Mouse (Mus musculus) left cerebral cortex, postnatal 25 days (tissue): Measurements from ENCODE around the gene Igsf21. TPM values are rescaled to one million over a fixed set of nuclear protein-coding genes. Genes with fewer than 3 reads are reported as not detected.
A peak's percentile ranks its signal among the peaks of the same experiment; 100 is the strongest.

Experiments
- DNase-seq, 2 experiments: peaks; one replicate each; pipeline ENCODE4 v3.0.0; 2022; ENCODE audit warnings: low spot score in 2 of 2, mixed read lengths in 1 of 2
- intact Hi-C: fragments of 180-260 bp; cut with DNase I; formaldehyde crosslinking; loops from one replicate; pipeline ENCODE4 v1.15.1; 2025
- total RNA-seq, 2 experiments: library from RNA; stranded (reverse); gene quantifications; 2 replicates each; pipeline ENCODE4 v1.2.3; 2021

The Igsf21 gene
- total RNA-seq, 2 experiments from 2014 or later = 76.8 to 91.4 TPM

DNA sequence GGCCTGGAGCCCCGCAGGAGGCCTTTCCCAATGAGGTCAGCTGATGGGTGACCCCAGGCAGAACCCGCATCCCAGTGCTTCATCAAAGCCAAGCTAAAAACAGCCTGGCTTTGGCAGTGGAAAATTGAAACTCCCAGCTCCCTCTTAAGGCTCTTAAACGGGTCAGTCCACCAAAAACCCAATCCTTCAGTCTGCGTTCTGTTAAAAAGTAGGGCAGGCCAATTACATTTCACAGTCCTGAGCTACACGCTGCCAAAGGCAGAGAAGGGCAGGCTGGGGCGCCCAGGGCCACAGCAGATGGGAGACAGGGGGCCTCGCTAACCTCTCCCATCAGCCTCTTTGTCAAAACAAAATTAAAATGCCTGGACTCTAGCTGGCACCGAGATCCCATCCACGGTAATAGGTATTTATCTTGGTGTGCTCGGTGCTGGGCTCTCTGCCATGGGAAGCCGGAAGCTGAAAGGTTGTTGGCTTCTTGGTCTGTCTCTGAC is 162.0 kb downstream of the Igsf21 start:
- intact Hi-C loops = no loop called here
- peak; percentile 32 to 55 for DNase-seq

DNA sequence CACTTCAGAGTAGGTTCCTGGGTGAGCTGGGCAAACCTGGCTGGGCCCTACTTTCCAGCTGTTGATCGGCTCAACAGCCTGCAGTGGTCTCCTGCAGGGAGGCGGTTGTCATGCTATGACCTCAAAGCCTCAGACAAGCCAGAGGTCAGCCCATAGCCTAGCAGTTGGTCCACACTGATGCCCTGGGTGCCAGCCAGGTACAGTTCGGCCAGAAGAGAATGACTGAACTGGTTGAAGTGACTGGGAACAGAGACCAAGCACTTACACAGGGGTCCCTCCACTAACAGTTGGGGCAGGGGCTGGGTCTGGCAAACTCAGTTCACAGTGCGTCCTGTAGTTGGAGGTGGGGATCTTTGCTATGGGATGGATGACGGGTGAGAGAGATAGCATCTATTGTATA is 162.5 kb downstream of the Igsf21 start:
- intact Hi-C loops = no loop called here
- no peak for DNase-seq

DNA sequence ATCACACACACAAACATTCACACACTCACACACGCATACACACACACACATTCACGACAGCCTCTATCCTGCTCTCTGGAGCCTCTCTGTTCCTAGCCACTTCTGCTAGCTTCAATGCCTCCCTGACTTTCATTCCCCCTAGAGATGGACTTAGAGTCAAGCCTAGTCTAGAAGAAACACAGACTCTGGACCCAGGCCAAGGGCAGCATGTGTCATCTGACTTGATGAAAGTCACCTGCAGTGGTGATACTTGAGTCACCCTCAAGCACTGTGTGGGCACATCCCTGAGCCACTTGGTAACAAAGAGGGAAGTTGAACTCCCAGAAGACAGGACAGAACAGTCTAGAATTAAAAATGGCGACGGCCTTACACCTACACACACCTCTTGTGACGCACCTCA is 168.2 kb downstream of the Igsf21 start:
- intact Hi-C loops = loop anchor here (5.0 kb wide), 1 partner anchor 201 kb away; no protein-coding TSS in a partner anchor
- no peak for DNase-seq

DNA sequence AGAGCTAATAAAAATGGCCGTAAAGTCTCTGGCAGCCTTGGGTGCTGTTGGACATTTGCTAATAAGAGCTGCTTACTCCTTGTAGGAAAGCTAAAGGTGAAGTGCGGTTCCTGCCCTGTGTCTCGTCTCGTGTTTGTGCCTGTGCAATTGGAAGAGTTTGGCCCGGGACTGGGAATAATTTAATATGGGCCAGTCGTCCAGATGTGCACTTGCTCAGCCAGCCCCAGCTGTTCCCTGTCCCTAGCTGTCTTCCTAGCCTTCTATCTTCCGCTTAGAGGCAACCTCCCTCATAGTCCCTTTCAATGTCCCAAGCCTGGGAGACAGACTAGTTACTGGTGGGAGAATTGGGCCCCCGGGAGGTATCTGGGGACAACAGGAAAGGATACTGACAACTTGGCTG is 169.0 kb downstream of the Igsf21 start:
- DNase-seq = no peak
- intact Hi-C loops = loop anchor here (2.0 to 5.0 kb wide), 2 partner anchors 47 to 200 kb away; no protein-coding TSS in a partner anchor

DNA sequence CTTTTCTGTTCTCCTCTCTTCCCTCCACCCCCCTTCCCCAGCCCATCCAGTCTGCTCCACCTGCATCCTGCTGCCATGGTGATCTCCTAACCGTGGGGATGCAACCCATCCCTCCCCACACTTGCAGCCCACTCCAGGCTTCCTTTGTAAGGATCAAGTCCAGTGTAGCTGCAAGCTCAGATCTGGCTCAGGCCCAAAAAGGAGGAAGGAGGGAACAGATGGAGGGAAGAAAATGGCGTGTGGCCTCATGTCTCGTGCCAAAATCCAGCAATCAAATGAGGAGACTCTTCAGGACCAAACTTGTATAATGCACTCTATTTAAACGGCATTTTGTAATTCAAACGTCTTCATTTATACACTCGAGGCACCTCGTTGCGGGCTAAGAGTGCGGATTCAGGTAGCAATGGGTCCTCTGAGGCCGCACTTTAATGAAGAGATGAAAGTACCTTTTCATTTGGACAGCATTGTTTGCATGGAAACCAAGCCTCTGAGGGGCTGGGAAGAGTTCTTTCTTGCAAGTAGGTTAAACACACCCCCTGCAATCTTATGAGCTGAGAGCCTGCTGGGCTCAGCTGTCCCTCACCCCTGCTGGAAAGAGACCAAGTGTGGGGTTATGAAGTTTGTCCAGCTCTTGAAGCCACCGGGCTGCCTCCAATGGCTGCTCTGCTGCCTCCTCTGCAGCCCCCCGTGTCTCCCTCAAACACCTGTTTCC is 169.6 kb downstream of the Igsf21 start:
- DNase-seq = peak; percentile 58 to 68
- intact Hi-C loops = loop anchor here (2.0 to 5.0 kb wide), 2 partner anchors 46 to 200 kb away; no protein-coding TSS in a partner anchor

DNA sequence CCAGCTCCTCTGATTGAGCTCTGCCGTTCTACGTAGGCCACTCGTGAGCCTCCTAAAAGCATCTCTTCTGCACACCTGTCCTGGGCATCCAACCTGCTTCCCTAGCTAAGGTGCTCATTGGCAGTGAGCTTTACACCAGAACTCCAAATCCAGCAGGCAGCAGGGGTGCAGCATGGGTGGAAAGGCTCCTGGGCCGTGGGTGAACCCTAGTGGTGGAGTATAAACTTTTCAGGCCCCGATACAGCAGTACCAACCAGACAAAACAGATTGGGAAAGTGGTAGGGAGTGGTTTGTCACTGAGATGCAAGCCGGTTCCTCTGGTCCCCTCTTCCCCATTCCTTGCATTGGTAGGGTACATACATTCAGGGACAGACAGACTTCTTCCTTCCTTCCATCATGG is 170.2 kb downstream of the Igsf21 start:
- intact Hi-C loops = loop anchor here (2.0 to 5.0 kb wide), 2 partner anchors 46 to 199 kb away; no protein-coding TSS in a partner anchor
- DNase-seq = peak in 1 of 2 experiments; percentile 25

DNA sequence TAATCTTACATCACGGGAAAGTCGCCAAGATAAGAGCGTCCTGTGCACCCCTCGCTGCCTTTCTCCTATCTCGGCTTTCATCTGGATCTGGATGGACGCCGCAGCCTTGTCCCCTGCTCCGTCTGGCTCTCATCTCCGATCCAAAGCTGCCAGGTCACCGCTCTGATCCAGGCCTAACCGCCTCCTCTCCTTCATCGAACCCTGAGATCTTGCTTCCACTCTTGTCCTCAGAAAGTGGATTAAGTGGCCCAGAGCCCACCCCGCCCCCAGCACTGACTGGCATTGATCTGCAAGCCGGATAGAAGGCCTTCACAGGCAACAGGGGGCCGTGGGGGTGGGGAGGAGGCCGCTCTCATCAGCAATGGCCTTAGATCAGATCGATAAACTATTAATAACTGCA is 175.5 kb downstream of the Igsf21 start:
- no peak for DNase-seq
- intact Hi-C loops = no loop called here

DNA sequence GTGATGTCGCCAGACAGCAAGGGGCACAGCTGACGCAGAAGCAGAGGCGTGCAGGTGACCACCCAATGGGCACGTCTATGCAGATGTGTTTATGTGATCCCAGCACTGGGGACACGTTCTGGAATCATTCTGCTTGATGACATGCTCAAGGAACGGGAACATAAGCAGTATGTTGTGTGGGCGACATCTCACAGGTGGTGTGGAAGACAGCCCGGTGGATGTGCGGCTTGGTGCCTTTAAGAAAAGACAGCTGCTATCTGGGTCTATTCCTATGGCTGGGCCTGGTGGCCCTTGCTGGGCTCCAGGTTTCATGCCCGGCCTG is 176.3 kb downstream of the Igsf21 start:
- intact Hi-C loops = no loop called here

DNA sequence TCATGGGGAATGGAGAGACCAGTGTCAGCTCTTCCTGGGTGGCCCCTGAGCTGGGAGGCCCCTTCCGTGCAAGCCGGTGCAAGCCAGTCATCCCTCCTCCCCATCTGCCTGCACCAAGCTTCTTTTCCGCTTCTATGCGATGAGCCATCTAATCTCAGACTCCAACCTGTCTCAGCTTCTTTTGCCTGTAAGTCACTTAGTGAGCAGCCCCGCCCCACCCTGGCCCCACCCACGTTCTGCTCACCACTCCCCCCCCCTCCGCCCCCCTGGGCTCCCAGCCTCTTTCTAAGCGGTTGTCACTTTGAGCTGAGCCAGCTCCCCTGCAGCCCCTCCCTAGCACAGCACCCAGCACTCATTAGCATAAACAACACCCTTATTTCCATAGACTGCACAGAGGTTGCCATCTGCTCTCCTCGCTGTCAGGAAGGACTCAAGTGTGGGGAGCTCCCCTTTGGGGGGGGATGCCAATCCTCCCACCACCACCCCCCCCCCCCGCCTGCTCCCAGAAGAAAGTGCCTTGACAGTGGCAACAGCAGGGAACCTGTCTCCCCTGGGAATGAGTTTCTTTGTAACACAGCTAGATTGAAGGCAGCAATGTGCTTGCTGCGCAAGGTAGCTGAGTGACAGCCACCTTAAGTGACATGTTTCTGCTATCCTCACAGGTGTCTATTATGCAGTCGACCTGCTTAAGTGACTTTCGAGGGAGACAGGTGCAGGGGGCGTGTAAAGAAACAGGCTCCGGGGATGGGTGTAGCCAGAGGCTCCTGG is 176.8 kb downstream of the Igsf21 start:
- intact Hi-C loops = loop anchor here (1.0 kb wide), 1 partner anchor 31 kb away; no protein-coding TSS in a partner anchor
- peak; percentile 43 to 87 for DNase-seq

More for the DNA sequence above, 176.3 kb downstream of the Igsf21 start:
- peak; percentile 76 to 90 for DNase-seq

DNA sequence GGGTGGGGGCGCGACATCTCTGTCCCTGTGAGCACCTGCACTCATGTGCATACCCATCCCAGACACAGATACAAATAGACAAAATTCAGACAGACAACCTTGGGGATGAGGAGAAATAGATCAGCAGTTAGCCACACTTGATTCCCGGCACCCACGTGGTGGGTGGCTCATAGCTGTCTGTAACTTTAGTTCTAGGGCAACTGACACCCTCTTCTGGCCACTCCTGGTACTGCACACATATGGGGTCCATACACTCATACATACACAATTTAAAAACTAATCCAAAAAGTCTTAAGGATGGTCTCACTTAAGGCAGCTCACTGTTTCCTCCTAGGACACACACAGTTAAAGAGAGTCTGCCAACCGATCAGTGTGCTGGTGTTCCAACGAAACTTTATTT is 178.1 kb downstream of the Igsf21 start:
- intact Hi-C loops = no loop called here
- no peak for DNase-seq

DNA sequence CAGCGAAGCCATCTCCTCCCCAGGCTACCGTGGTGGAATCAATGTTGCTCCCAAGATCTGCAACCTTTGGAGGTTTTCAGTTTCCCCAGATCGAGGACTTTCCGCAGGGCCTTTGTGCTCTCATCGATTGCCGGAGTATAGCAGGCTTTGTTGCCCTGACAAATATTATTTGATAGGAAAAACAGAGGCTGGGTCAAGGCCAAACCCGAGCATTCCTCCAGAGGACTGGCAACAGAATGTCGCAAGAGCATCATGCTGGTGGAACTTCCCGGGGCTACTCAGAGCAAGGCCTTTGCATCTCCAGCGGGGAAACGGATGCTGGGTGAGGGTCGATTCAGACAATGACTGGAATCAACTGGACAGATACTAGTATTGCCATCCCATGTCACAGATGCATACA is 180.6 kb downstream of the Igsf21 start:
- no peak for DNase-seq
- intact Hi-C loops = no loop called here

DNA sequence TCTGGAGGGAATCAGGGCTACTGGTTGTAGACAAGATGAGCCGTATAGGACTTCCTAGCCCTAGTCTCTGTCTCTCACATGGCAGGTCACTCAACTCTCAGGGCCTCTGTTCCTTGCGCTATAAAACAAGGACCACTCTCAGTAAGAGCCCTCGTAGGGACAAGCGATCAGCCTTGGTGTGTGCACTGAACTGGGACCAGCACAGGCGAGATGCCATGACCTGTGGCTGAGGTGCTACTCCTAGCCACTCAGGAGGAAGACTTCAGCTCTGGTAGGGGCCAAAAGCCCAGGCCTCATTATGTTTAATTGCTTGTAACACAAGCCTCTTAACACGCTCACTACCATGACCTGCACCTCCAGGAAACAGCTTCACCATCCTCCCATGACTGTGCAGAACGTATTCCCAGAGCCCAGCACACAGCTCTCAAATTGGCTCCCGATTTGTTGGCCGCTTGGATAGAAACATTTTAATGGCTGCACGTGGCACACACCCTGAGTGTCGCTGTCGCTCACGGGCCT is 183.4 kb downstream of the Igsf21 start:
- no peak for DNase-seq
- intact Hi-C loops = no loop called here

DNA sequence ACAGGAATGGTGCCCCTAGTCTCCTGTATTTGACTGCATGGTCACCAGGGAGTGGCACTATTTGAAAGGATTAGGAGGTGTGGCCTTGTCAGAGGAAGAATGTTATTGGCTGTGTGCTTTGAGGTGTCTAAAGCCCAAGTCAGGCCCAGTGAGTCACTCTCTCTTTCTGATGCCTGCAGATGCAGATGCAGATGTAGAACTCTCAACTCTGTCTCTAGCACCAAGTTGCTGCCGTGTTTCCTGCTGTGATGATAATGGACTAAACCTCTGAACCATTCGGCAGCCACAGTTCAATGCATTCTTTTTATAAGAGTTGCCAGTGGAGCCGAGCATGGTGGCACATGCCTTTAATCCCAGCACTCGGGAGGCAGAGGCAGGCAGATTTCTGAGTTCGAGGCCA is 186.3 kb downstream of the Igsf21 start:
- DNase-seq = no peak
- intact Hi-C loops = no loop called here

DNA sequence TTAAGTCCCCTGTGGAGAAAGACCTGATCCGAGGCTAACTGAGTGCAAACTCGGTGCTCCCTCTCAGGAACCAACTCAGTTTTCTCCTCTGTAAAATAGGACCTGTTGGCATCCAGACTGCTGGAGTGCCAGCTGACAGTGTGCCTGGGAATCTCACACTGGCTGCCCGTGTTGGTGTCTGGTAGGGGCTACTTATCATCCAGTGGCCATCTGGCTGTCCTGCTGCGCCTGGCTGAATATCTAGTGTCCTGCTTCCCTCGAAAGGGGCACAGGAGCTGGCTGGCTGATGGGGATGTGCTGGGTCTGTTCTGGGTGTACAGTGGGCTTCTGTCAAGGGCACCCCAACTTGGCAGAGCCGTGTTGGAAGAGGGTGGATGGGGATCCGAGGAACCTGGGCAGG is 193.5 kb downstream of the Igsf21 start:
- no peak for DNase-seq
- intact Hi-C loops = no loop called here

DNA sequence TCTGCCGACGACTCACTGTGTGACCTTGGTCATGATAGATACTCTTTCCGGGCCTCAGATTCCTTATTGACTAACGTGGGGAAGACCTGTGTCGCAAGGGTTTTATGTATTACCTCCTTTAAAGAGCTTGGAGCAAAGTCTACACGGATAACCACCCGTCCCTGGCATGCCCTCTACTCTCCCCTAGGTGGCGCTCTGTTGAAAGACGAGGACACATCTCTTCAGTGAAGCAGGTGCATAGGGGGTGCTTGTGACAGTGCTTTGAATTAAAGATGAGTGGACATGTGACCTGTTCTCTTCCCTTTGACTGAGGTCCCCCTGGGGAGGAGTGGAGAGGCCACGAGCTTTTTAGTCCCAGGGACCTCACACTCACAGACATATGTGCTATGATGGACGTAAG is 194.0 kb downstream of the Igsf21 start:
- intact Hi-C loops = no loop called here
- no peak for DNase-seq

DNA sequence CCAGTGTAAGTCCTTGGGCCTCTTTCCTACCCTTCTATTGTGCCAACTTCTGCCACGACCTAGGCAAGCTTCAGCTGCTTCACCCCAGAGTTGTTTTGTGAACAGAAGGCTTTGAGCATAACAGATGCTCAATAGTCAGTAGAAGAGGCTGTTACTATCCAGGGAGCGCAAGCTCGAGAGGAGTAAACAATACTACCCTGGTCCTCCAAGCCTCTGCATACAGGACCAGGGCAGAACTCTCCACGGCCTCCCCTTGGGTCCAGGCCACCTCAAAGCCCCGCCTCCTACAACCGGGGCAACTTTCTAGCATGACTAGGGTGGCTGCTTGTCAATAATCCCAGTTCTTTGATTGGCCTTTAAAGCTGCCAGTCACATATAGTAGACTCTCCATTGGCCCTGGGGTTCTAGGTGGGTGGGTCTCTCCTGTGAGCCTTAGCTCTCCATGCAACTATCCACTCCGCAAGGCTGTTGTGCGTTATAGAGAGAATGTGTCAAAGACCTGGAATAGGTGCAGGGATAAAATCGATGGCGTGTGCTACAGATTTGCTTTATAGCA is 198.7 kb downstream of the Igsf21 start:
- intact Hi-C loops = no loop called here
- no peak for DNase-seq

DNA sequence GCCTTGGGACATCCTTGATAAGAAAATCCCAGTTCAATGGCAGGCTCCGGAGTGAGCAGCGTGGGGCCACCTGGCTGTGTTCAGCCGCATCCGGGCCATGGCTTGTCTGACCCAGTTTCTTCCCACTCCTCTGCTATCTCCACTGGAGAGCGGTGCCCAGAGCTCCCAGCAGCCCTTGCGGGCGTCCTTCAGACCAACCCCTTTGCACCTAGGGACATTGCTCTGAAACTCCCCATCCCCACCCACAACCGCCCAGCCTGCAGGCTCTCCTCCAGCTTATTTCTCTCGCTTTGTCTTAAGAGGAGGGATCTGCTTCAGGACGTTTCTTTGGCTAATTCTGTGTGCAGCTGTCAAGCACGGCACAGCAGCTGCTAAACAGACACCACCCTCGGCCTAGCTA is 202.6 kb downstream of the Igsf21 start:
- no peak for DNase-seq
- intact Hi-C loops = no loop called here

DNA sequence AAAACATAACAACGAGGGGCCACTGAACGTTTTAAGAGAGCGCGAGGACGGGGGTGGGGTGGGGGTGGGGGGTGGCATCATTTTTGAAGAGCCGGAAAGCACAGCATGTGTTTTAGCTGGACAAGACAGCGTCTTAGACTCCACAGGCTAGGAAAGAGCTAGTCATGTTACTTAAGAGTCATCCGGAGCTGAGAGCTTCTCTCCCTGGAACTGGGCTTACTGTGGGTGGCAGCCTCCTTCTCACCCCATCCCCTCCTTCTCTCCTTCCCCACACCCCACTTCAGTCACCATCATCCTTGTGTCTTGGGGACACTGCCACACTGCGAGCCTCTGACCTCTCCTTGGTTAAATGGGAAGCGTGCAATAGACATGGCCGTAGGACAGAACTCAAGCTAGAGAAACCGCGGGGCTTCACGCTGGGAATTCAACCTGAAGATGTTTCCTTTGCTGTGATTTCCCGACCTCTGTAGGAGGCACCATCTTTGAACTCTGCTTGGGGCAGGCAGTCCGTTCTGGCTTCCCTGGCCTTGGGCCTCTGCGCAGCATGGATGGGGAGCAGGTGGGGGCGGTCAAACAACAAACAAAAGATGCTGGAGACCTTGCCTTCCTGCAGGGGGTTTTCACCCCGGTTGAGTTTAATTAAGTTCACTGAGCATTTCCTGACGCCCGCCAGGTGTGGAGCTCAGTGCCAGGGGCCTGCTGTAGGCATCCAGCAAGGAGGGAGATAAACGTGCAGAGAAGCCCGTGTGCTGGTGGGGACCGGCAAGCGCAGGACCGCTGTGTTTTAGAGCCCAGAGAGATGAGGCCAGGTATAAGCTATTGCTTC is 207.8 kb downstream of the Igsf21 start:
- DNase-seq = peak in 1 of 2 experiments; percentile 27
- intact Hi-C loops = loop anchor here (1.0 to 5.0 kb wide), 2 partner anchors 31 to 204 kb away; no protein-coding TSS in a partner anchor

DNA sequence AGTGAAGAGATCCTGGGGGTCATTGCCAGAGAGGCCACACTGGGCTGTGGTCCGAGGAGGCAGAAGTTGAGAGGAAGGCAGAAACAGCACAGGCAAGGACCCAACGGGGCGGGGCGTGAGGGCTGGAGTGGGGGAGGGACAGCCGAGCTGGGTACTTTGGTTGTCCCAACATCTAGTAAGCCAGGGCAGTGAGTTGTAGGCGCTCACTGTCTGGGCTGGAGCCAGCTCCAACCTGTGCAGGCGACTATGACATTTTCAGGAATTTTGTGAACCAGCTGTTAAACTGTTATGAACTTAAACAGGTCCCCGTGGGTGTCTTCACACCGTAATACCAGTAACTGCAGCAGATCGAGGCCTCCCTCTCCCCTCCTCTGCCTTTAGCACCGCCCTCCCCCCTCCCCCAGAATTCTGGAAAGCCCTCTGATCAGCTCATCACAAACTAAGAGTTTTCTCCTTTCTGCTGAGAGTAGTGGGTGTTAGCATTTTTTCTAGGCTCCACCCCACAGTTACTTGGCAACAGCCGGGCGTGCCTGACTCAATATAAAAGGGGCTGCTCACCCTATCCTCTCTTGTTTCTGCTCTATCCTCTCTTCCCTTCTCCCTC is 208.7 kb downstream of the Igsf21 start:
- DNase-seq = peak; percentile 47 to 79
- intact Hi-C loops = loop anchor here (1.0 to 5.0 kb wide), 2 partner anchors 31 to 204 kb away; no protein-coding TSS in a partner anchor
